Mouse (Mus musculus) kidney, embryonic 16.5 days (tissue): ENCODE measurements at regions not wholly inside any gene's neighbourhood (a gene's known extent, or its start where the extent isn't known, plus 50 kb on each side); places are given as distances from the start of the nearest gene placed in this dataset.

Source experiments
- ATAC-seq: fragments of 200-750 bp; cut with Nextera tagmentation; 2 replicates; pipeline ENCODE4 v1.8.0; 2017; ENCODE audit warnings: moderate TSS enrichment; ENCODE audit not compliant: low FRiP score, low TSS enrichment
- H3K27ac ChIP-seq: fragments of 300-500 bp; sonication (generic); 2 replicates; pipeline ENCODE4 v1.5.1; 2014; ENCODE audit warnings: low read length
- H3K27me3 ChIP-seq: fragments of 300-500 bp; sonication (generic); 2 replicates; pipeline ENCODE4 v1.6.1; 2014; ENCODE audit warnings: low read length, control low read depth, mixed read lengths; ENCODE audit not compliant: insufficient read depth
- H3K36me3 ChIP-seq: fragments of 300-500 bp; sonication (generic); 2 replicates; pipeline ENCODE4 v1.6.1; 2014; ENCODE audit warnings: low read length, control low read depth, mixed read lengths; ENCODE audit not compliant: insufficient read depth
- H3K4me1 ChIP-seq: fragments of 300-500 bp; sonication (generic); 2 replicates; pipeline ENCODE4 v1.6.1; 2014; ENCODE audit warnings: low read length, control low read depth, mixed read lengths; ENCODE audit not compliant: insufficient read depth
- H3K4me2 ChIP-seq: fragments of 300-500 bp; sonication (generic); replicated peaks from 2 replicates; pipeline ENCODE4 v1.6.1; 2014; ENCODE audit warnings: low read depth, low read length
- H3K4me3 ChIP-seq: fragments of 300-500 bp; sonication (generic); 2 replicates; pipeline ENCODE4 v1.5.1; 2014; ENCODE audit warnings: mild to moderate bottlenecking, low read length
- H3K9ac ChIP-seq: fragments of 300-500 bp; sonication (generic); replicated peaks from 2 replicates; pipeline ENCODE4 v1.6.1; 2014; ENCODE audit warnings: low read length
- H3K9me3 ChIP-seq: fragments of 300-500 bp; sonication (generic); 2 replicates; pipeline ENCODE4 v1.6.1; 2016; ENCODE audit warnings: low read length, control low read depth
- WGBS: fragments of 180-500 bp; shearing (Covaris S2); extraction: QIAGEN DNeasy Blood & Tissue Kit; methylation state at CpG from one replicate; pipeline ENCODE4 v1.1.7; 2014; 5-methylcytosine and 5-hydroxymethylcytosine counted together

DNA sequence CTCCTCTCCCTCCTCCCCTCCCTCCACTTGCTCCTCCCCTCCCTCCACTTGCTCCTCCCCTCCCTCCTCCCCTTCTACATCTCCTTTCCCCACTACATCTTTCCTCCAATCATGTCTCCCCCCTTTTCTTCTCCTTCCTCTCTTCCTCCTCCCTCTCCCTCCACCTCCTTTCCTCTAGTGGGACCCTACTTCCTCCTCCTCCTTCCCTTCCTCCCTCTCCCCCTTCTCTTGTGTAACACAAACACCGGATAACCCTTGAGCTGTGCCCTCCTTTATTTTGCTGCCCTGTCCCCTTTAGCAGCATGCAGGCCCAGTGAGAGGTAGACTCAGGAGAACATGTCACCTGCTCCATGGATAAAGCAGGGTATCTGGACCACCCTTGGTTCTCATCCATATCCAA, 339.1 kb upstream of the Cdh4 start:
- H3K27me3 ChIP-seq, result no peaks in the 10 kb centered on the region
- WGBS, result 64% methylated on average over 1 of the region's 1 CpGs
- H3K27ac ChIP-seq, result no peak overlapping the region

DNA sequence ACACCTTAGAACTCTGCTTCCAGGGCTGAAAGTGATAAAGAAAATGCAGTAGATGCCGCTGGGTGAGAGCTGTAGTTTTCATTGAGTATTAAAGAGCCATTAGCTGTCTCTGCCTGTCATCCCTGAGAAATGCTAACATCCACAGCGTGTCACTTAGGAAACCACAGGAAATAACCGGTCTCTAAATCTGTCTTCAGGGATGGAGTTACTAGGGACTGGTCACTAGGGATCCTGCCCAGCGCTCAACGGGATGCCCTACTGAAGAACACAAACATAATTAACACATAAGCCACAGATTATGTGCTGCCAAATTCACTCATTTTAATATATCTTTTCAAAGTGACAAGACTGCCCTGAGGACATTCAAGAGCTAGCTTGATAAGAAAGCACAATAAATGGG, 329.3 kb upstream of the Cdh4 start:
- ATAC-seq, result no peak
- Histone ChIP-seq H3K36me3 (no peaks in the 10 kb centered on the region), H3K9me3 (no peaks in the 10 kb centered on the region), H3K9ac (no peak overlapping the region), H3K4me3 (no peak overlapping the region), H3K27ac (no peak overlapping the region), H3K4me1 (no peaks in the 10 kb centered on the region), H3K27me3 (peaks cover 3% of the 10 kb centered on the region; the same call in 1 of the 2 replicates), H3K4me2 (no peak overlapping the region)
- WGBS, result 32% methylated on average over 5 of the region's 5 CpGs

More for the DNA sequence above, 339.1 kb upstream of the Cdh4 start:
- Histone ChIP-seq H3K9ac (no peak overlapping the region), H3K36me3 (no peaks in the 10 kb centered on the region), H3K9me3 (no peaks in the 10 kb centered on the region), H3K4me2 (no peak overlapping the region), H3K4me1 (no peaks in the 10 kb centered on the region), H3K4me3 (no peak overlapping the region)
- no peak for ATAC-seq

DNA sequence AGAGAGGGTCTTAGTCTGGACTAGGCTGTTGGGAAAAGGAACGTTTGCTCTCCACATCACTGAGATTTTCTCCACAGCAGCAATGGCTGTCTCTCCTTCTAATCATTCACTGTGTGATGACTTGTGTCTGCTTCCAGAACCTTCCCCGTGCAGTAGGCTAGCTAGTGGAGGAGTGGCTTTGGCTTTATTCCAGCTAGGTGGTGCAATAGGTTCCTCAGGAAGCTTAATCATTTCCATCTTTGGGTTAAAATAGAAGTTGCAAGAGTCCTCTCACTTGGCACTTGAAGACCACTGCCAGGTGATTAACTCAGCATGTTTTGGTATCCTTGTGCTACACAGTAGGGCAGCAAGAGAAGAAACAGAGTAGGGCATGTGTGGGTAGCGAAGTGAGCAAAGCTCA, 314.2 kb upstream of the Cdh4 start:
- H3K9ac ChIP-seq, result no peak overlapping the region
- no peak overlapping the region for H3K27ac ChIP-seq
- 67% methylated on average over 3 of the region's 3 CpGs for WGBS
- H3K4me1 ChIP-seq, result no peaks in the 10 kb centered on the region
- H3K36me3 ChIP-seq, result no peaks in the 10 kb centered on the region
- H3K9me3 ChIP-seq, result no peaks in the 10 kb centered on the region
- H3K27me3 ChIP-seq, result no peaks in the 10 kb centered on the region
- no peak overlapping the region for H3K4me2 ChIP-seq
- H3K4me3 ChIP-seq, result no peak overlapping the region
- ATAC-seq, result no peak

DNA sequence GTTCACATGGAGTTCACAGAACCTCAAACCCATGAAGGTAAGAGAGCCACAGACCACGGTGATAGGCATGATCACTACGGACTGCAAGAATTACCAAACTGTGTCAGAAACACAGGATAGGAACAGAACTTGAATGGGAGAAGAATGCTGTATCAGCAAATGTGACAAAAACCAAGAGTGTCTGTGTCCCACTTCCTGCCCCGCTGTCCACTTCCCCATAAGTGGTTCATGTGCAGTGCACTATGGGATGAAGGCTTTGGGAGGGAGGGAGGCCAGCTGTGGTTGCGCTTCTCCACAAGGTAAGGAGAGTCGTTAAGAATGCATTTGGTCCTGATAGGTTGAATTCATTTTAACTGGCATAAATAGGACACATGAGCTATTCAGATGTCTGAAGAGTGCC, 313.8 kb upstream of the Cdh4 start:
- Histone ChIP-seq H3K4me2 (no peak overlapping the region), H3K9me3 (no peaks in the 10 kb centered on the region), H3K27me3 (no peaks in the 10 kb centered on the region), H3K36me3 (no peaks in the 10 kb centered on the region), H3K9ac (no peak overlapping the region), H3K4me3 (no peak overlapping the region), H3K27ac (no peak overlapping the region), H3K4me1 (no peaks in the 10 kb centered on the region)
- ATAC-seq, result no peak
- 89% methylated on average over 5 of the region's 5 CpGs for WGBS

DNA sequence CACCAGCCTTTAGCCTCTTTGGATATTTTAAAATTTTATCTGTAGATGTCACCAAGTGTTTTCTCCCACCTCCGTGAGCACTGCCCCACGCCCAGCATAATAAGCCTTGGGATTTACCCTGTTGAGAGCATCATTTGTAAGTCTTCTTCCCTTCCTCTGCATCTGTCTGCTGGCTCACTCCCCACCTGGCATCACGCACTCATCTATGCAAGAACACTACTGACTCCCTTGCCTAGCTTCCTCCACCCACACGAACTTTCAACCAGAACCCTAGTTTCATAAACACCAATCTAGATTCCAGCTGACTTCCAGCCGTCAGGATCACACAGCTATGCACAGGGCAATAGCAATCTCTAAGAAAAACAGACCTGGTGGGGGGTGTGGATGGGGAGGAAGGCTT, 311.2 kb upstream of the Cdh4 start:
- 71% methylated on average over 5 of the region's 5 CpGs for WGBS
- H3K4me2 ChIP-seq, result no peak overlapping the region
- no peaks in the 10 kb centered on the region for H3K27me3 ChIP-seq
- H3K36me3 ChIP-seq, result no peaks in the 10 kb centered on the region
- H3K4me3 ChIP-seq, result no peak overlapping the region
- no peak overlapping the region for H3K27ac ChIP-seq
- no peak for ATAC-seq
- H3K9ac ChIP-seq, result no peak overlapping the region
- H3K9me3 ChIP-seq, result no peaks in the 10 kb centered on the region
- H3K4me1 ChIP-seq, result no peaks in the 10 kb centered on the region

DNA sequence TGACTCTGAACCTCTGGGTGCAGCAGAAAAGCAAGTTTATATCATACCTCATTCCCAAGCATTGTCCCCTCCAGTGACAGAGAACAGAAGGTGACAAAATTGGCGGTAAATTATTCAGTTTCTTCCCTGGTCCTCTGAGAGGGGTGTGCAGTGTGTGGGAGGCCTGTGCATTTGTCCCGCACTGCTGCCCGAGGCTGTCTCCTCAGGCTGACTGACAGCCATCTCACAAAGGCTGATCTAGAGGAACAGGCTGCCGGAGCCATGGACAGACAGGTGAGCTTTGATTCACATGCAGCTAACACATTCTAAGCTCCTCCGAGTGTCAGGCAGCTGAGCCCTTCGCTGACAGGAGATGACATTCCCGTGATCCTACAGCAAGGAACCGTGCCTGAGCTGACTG, 299.9 kb upstream of the Cdh4 start:
- H3K27ac ChIP-seq, result no peak overlapping the region
- no peak overlapping the region for H3K4me3 ChIP-seq
- 62% methylated on average over 8 of the region's 8 CpGs for WGBS
- no peak overlapping the region for H3K9ac ChIP-seq
- H3K27me3 ChIP-seq, result no peaks in the 10 kb centered on the region
- H3K4me2 ChIP-seq, result no peak overlapping the region
- H3K4me1 ChIP-seq, result no peaks in the 10 kb centered on the region
- no peaks in the 10 kb centered on the region for H3K36me3 ChIP-seq
- no peak for ATAC-seq
- no peaks in the 10 kb centered on the region for H3K9me3 ChIP-seq

DNA sequence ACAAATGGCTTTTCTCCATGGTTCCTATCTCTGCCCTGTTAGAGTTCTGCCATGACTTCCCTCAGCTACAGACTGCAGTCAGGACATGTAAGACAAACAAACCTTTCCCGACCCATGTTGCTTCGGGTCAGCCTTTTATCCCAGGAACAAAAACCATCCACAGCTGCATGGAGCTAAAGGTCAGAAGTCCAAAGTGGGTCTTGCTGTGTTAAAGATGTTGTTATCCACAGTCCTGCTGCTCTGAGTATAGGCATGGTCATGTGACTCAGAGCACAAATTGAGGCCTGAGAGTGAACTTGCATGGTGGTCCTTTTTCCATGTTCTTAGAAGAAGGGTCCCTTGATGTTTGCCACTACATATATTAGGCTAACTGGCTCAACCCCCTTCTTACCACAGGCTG, 296.5 kb upstream of the Cdh4 start:
- Histone ChIP-seq H3K4me1 (no peaks in the 10 kb centered on the region), H3K27me3 (no peaks in the 10 kb centered on the region), H3K4me2 (no peak overlapping the region), H3K9me3 (no peaks in the 10 kb centered on the region), H3K9ac (no peak overlapping the region), H3K36me3 (no peaks in the 10 kb centered on the region), H3K27ac (no peak overlapping the region), H3K4me3 (no peak overlapping the region)
- no peak for ATAC-seq
- 38% methylated on average over 2 of the region's 2 CpGs for WGBS

DNA sequence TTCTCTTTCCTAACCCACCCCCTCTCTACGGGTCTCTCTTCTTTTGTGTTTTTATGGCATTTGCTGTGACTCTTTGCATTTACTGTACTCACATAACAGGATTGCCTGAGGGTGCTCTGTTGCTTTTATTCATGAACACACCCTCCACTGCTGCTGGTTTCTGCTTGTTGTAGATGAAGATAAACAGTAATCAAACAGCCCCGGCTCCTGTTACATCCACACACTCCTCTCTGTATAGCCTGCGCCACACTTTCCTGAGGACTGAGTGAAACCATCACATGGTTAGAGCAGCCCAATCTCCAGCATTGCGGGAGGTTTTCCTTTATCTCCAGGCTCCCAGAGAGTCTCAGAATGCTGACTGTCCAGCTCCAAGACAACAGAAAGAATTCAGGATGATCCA, 296.0 kb upstream of the Cdh4 start:
- Histone ChIP-seq H3K27me3 (no peaks in the 10 kb centered on the region), H3K9ac (no peak overlapping the region), H3K9me3 (no peaks in the 10 kb centered on the region), H3K4me1 (no peaks in the 10 kb centered on the region), H3K27ac (no peak overlapping the region), H3K4me2 (no peak overlapping the region), H3K36me3 (no peaks in the 10 kb centered on the region), H3K4me3 (no peak overlapping the region)
- ATAC-seq, result 0 out of 2 replicates have a peak, but pooled peaks have one; percentile 42
- 37% methylated on average over 4 of the region's 4 CpGs for WGBS

DNA sequence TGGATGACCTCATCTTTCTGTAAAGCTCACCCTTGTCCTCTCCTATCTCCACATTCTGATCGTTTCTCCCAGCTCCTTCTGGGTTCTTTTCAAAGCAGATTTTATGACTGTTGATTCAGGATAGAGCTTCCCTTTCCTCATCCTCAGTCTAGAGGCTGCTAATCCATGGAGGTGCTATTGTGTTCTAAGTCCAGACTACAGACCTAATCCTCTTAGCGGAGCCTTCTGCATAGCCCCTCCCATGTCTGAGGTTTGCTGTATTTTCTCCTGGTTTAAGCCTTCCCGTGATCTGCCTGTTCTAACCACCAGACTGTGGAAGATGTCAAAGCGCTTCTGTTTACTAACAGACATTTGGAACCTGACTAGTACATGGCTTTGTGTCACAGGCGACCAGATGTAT, 294.0 kb upstream of the Cdh4 start:
- Histone ChIP-seq H3K9me3 (no peaks in the 10 kb centered on the region), H3K4me3 (no peak overlapping the region), H3K9ac (no peak overlapping the region), H3K27me3 (no peaks in the 10 kb centered on the region), H3K36me3 (no peaks in the 10 kb centered on the region), H3K4me1 (no peaks in the 10 kb centered on the region), H3K4me2 (no peak overlapping the region), H3K27ac (no peak overlapping the region)
- WGBS, result 62% methylated on average over 5 of the region's 5 CpGs
- ATAC-seq, result no peak

DNA sequence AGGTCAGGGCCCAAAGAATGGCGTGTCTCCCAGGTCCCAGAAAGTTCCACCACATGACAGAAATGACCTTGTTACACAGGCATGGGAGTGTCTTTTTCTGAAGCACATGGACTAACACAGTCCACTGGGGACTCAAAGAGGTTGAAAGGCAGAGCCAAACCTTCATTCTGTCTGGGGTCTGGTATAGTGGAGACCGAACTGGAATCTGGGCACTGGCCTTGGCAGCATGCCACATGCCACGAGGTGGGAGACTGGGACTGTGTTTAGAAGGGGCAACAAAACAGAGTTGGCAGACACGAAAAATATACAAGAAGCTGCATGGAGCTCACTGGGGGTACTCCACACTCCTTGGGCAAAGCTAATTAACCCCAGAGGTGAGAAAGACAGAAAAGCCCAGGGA, 293.6 kb upstream of the Cdh4 start:
- 60% methylated on average over 4 of the region's 4 CpGs for WGBS
- no peak overlapping the region for H3K4me3 ChIP-seq
- H3K9me3 ChIP-seq, result no peaks in the 10 kb centered on the region
- no peaks in the 10 kb centered on the region for H3K27me3 ChIP-seq
- H3K9ac ChIP-seq, result no peak overlapping the region
- ATAC-seq, result no peak
- no peaks in the 10 kb centered on the region for H3K4me1 ChIP-seq
- H3K36me3 ChIP-seq, result no peaks in the 10 kb centered on the region
- no peak overlapping the region for H3K27ac ChIP-seq
- no peak overlapping the region for H3K4me2 ChIP-seq

DNA sequence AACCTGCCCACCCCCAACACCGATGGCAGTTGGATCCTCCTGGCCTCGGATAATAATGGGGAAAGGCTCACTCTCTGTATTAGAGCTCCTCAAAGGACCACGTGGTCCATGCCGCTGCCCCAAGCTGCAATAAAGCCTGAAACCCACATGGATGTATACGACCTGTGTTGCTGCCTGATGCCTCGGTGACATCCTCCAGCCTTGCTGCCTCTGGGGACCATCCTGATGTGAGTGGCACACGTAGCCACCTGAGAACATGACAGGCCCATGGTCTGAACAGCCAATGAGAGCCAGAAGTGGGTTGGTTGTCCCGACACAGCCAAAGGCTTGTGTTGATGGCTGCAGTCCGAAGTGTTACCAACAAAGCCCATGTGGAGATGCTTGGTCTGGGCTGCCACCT, 283.4 kb upstream of the Cdh4 start:
- 85% methylated on average over 9 of the region's 9 CpGs for WGBS
- H3K4me1 ChIP-seq, result no peaks in the 10 kb centered on the region
- H3K9me3 ChIP-seq, result no peaks in the 10 kb centered on the region
- no peak overlapping the region for H3K4me3 ChIP-seq
- H3K27ac ChIP-seq, result no peak overlapping the region
- no peak overlapping the region for H3K4me2 ChIP-seq
- no peaks in the 10 kb centered on the region for H3K27me3 ChIP-seq
- no peak overlapping the region for H3K9ac ChIP-seq
- H3K36me3 ChIP-seq, result no peaks in the 10 kb centered on the region
- ATAC-seq, result no peak
